Comparison of ENCODE assay signal across 12 mouse cellular contexts in genomic region chr5:101658984-101659290, GRCm38 (mm10). TPM values are rescaled to one million over a fixed set of nuclear protein-coding genes. Genes with fewer than 3 reads are reported as not detected.
DNase-seq lines count a peak whose midpoint lies in the region; ATAC-seq and TF ChIP-seq lines count a peak whose summit lies in the region.
"Had no signal": no experiment of that assay in that cellular context is flagged by ENCODE, and none has a peak within 500 bp of the region (broad histone marks: within the 10 kb centered on the region; RNA-seq: fewer than 3 reads in every experiment).

No protein-coding gene starts in this region.

- peak; percentile 80 for DNase-seq in heart, adult 11 months
- DNase-seq in heart, postnatal 14 days = no peak
- DNase-seq in retina, postnatal 1 day = peak; percentile 53
- DNase-seq in retina, embryonic 14.5 days (ENCODE audit: low spot score) = no peak
- peak; percentile 65 for DNase-seq in limb, embryonic 11.5 days (ENCODE audit: low spot score)
- no peak for DNase-seq in ovary, postnatal 10 days (ENCODE audit: low spot score)
- no peak for DNase-seq in layer of hippocampus, adult 2 months (ENCODE audit: low spot score in 2 of 2)
- DNase-seq: kidney, postnatal 14 days had no signal

- no peaks in the 10 kb centered on the region for H3K36me3 ChIP-seq in limb, embryonic 11.5 days (ENCODE audit: control insufficient read depth, insufficient read depth, low read length)
- no peaks in the 10 kb centered on the region for H3K36me3 ChIP-seq in stomach, embryonic 16.5 days (ENCODE audit: control insufficient read depth, insufficient read depth, low read length)

- under 1% methylated on average over 23 of the region's 23 CpGs for WGBS in limb, embryonic 11.5 days
- WGBS in stomach, embryonic 16.5 days = 2% methylated on average over 23 of the region's 23 CpGs

- no peak overlapping the region for H3K9ac ChIP-seq in limb, embryonic 11.5 days (ENCODE audit: low read length)
- H3K9ac ChIP-seq in stomach, embryonic 16.5 days (ENCODE audit: low read length) = no peak overlapping the region
- H3K9ac ChIP-seq: liver, embryonic 14.5 days had no signal

- peaks cover 78% of the 10 kb centered on the region for H3K27me3 ChIP-seq in limb, embryonic 11.5 days (ENCODE audit: control insufficient read depth, insufficient read depth, low read length)
- peaks cover 65% of the 10 kb centered on the region for H3K27me3 ChIP-seq in stomach, embryonic 16.5 days (ENCODE audit: control insufficient read depth, insufficient read depth, low read length)

- no peak overlapping the region for H3K27ac ChIP-seq in limb, embryonic 11.5 days (replicated peaks; ENCODE audit: low read depth, low read length)
- no peak overlapping the region for H3K27ac ChIP-seq in stomach, embryonic 16.5 days (ENCODE audit: low read length)
- no peak overlapping the region for H3K27ac ChIP-seq in layer of hippocampus, adult 2 months
- H3K27ac ChIP-seq: liver, embryonic 14.5 days had no signal

- H3K4me1 ChIP-seq in limb, embryonic 11.5 days (ENCODE audit: control insufficient read depth, insufficient read depth, low read length) = peaks cover 9% of the 10 kb centered on the region; the same call in 1 of the 2 replicates
- peaks cover 6% of the 10 kb centered on the region for H3K4me1 ChIP-seq in stomach, embryonic 16.5 days (ENCODE audit: control insufficient read depth, insufficient read depth, low read length)

- no peak for ATAC-seq in limb, embryonic 11.5 days (ENCODE audit: insufficient number of reproducible peaks, low FRiP score, low TSS enrichment, low read depth)
- no peak for ATAC-seq in stomach, embryonic 16.5 days (ENCODE audit: insufficient read depth, low FRiP score)

- no peak for TF ChIP-seq CTCF in layer of hippocampus, adult 2 months (conservative IDR thresholded peaks at IDR 0.05)

- H3K4me3 ChIP-seq in limb, embryonic 11.5 days (ENCODE audit: low read depth, low read length) = no peak overlapping the region
- peak overlapping the region; percentile 19; the same call in 1 of the 2 replicates for H3K4me3 ChIP-seq in stomach, embryonic 16.5 days (replicated peaks; ENCODE audit: low read length)
- no peak overlapping the region for H3K4me3 ChIP-seq in layer of hippocampus, adult 2 months

- H3K9me3 ChIP-seq in limb, embryonic 11.5 days (ENCODE audit: control insufficient read depth, low read length) = no peaks in the 10 kb centered on the region
- H3K9me3 ChIP-seq in stomach, embryonic 16.5 days (replicated peaks; ENCODE audit: control insufficient read depth, low read length) = no peaks in the 10 kb centered on the region

- intact Hi-C loops in heart, postnatal 14 days (cut with DNase I) = no loop called here

- peak overlapping the region; percentile 40; the same call in 1 of the 2 replicates for H3K4me2 ChIP-seq in limb, embryonic 11.5 days (ENCODE audit: low read depth, severe bottlenecking)
- H3K4me2 ChIP-seq in stomach, embryonic 16.5 days (ENCODE audit: low read depth, low read length) = 0 out of 2 replicates have a peak overlapping the region, but pooled peaks have one; percentile 3

RNA-seq across cellular contexts. Expression of gene Nkx6-1, which starts 5.9 kb away (rescaled TPM):
- under 1 TPM; 0.07 to 0.10 TPM for total RNA-seq in heart, postnatal 14 days (2021)
- 0.11 TPM in 1 of 2 replicates, not detected in the other for polyA plus RNA-seq in limb, embryonic 11.5 days (2014; fragmentation: Nextera tagmentation; extraction: Ambion mirVana)
- polyA plus RNA-seq in stomach, embryonic 16.5 days (2015; fragmentation: Nextera tagmentation; extraction: Ambion mirVana) = 2.7 TPM in 2 replicates
- total RNA-seq in layer of hippocampus, adult 2 months (2021) = under 1 TPM; 0.25 to 0.56 TPM
- total RNA-seq: gastrocnemius, postnatal 4 days had no signal
- polyA plus RNA-seq: C2C12 had no signal

Comparison
In these comparisons a context has a peak if more than half of its experiments do, and no peak if none do; other contexts are left out.
1. DNase-seq: peak in heart, adult 11 months (single experiment), retina, postnatal 1 day (single experiment) and limb, embryonic 11.5 days (single experiment); none in heart, postnatal 14 days (0 of 2), retina, embryonic 14.5 days (single experiment), ovary, postnatal 10 days (single experiment) and layer of hippocampus, adult 2 months (0 of 2).